Mouse (Mus musculus): ENCODE data around the gene Dcpp3. TPM values are rescaled to one million over a fixed set of nuclear protein-coding genes. Genes with fewer than 3 reads are reported as not detected.

Gene Dcpp3
- total RNA-seq, 2 experiments from 2014 or later, result not detected

GRCm38 (mm10) chr17:23968780-23969179 lies 51.5 kb downstream of the Dcpp3 start:
- no peak for ATAC-seq (replicated peaks; ENCODE audit: low FRiP score, poor library complexity, severe bottlenecking)

Other genes with a start within 250 kb of the Dcpp3 start
- gene Hcfc1r1, start 243.9 kb upstream of the Dcpp3 start, total RNA-seq (2015; ENCODE audit: low replicate concordance), result 6.3 and 15.9 TPM in 2 replicates
- gene Hcfc1r1, start 243.9 kb upstream of the Dcpp3 start, total RNA-seq (2017; ENCODE audit: low replicate concordance), result 8.6 and 11.0 TPM in 2 replicates
- 11.3 and 11.9 TPM in 2 replicates for gene Thoc6, start 243.6 kb upstream of the Dcpp3 start, total RNA-seq (2015; ENCODE audit: low replicate concordance)
- gene Thoc6, start 243.6 kb upstream of the Dcpp3 start, total RNA-seq (2017; ENCODE audit: low replicate concordance), result 3.5 and 4.0 TPM in 2 replicates
- 5.0 TPM in 1 of 2 replicates, not detected in the other for gene Tnfrsf12a, start 240.0 kb upstream of the Dcpp3 start, total RNA-seq (2015; ENCODE audit: low replicate concordance)
- 6.1 TPM in 1 of 2 replicates, not detected in the other for gene Tnfrsf12a, start 240.0 kb upstream of the Dcpp3 start, total RNA-seq (2017; ENCODE audit: low replicate concordance)
- not detected in 2 replicates for gene Cldn6, start 238.2 kb upstream of the Dcpp3 start, total RNA-seq (2015; ENCODE audit: low replicate concordance)
- not detected in 2 replicates for gene Cldn6, start 238.2 kb upstream of the Dcpp3 start, total RNA-seq (2017; ENCODE audit: low replicate concordance)
- gene Cldn9, start 233.4 kb upstream of the Dcpp3 start, total RNA-seq (2015; ENCODE audit: low replicate concordance), result not detected in 2 replicates
- gene Cldn9, start 233.4 kb upstream of the Dcpp3 start, total RNA-seq (2017; ENCODE audit: low replicate concordance), result not detected in 2 replicates
- gene 1520401A03Rik, start 194.7 kb upstream of the Dcpp3 start, total RNA-seq (2015; ENCODE audit: low replicate concordance), result not detected in 2 replicates
- gene 1520401A03Rik, start 194.7 kb upstream of the Dcpp3 start, total RNA-seq (2017; ENCODE audit: low replicate concordance), result not detected in 2 replicates
- 50.3 and 81.4 TPM in 2 replicates for gene Pkmyt1, start 191.1 kb upstream of the Dcpp3 start, total RNA-seq (2015; ENCODE audit: low replicate concordance)
- 30.7 and 39.9 TPM in 2 replicates for gene Pkmyt1, start 191.1 kb upstream of the Dcpp3 start, total RNA-seq (2017; ENCODE audit: low replicate concordance)
- 1.4 and 10.1 TPM in 2 replicates for gene Paqr4, start 176.6 kb upstream of the Dcpp3 start, total RNA-seq (2015; ENCODE audit: low replicate concordance)
- gene Paqr4, start 176.6 kb upstream of the Dcpp3 start, total RNA-seq (2017; ENCODE audit: low replicate concordance), result 7.5 and 11.2 TPM in 2 replicates
- not detected in 2 replicates for gene Kremen2, start 171.6 kb upstream of the Dcpp3 start, total RNA-seq (2015; ENCODE audit: low replicate concordance)
- gene Kremen2, start 171.6 kb upstream of the Dcpp3 start, total RNA-seq (2017; ENCODE audit: low replicate concordance), result not detected in 2 replicates
- 2.1 and 2.9 TPM in 2 replicates for gene Flywch1, start 145.9 kb upstream of the Dcpp3 start, total RNA-seq (2015; ENCODE audit: low replicate concordance)
- gene Flywch1, start 145.9 kb upstream of the Dcpp3 start, total RNA-seq (2017; ENCODE audit: low replicate concordance), result 3.4 and 14.2 TPM in 2 replicates
- gene Flywch2, start 131.4 kb upstream of the Dcpp3 start, total RNA-seq (2015; ENCODE audit: low replicate concordance), result not detected in 2 replicates
- gene Flywch2, start 131.4 kb upstream of the Dcpp3 start, total RNA-seq (2017; ENCODE audit: low replicate concordance), result not detected in 2 replicates
- gene Srrm2, start 126.9 kb upstream of the Dcpp3 start, total RNA-seq (2015; ENCODE audit: low replicate concordance), result 468 and 572 TPM in 2 replicates
- 294 and 325 TPM in 2 replicates for gene Srrm2, start 126.9 kb upstream of the Dcpp3 start, total RNA-seq (2017; ENCODE audit: low replicate concordance)
- gene Elob, start 88.3 kb upstream of the Dcpp3 start, total RNA-seq (2015; ENCODE audit: low replicate concordance), result 137 and 167 TPM in 2 replicates
- gene Elob, start 88.3 kb upstream of the Dcpp3 start, total RNA-seq (2017; ENCODE audit: low replicate concordance), result 51.7 and 117 TPM in 2 replicates
- gene Prss33, start 81.4 kb upstream of the Dcpp3 start, total RNA-seq (2015; ENCODE audit: low replicate concordance), result not detected in 2 replicates
- not detected in 2 replicates for gene Prss33, start 81.4 kb upstream of the Dcpp3 start, total RNA-seq (2017; ENCODE audit: low replicate concordance)
- not detected in 2 replicates for gene Prss32, start 73.6 kb upstream of the Dcpp3 start, total RNA-seq (2015; ENCODE audit: low replicate concordance)
- not detected in 2 replicates for gene Prss32, start 73.6 kb upstream of the Dcpp3 start, total RNA-seq (2017; ENCODE audit: low replicate concordance)
- gene Prss41, start 73.3 kb upstream of the Dcpp3 start, total RNA-seq (2015; ENCODE audit: low replicate concordance), result not detected in 2 replicates
- gene Prss41, start 73.3 kb upstream of the Dcpp3 start, total RNA-seq (2017; ENCODE audit: low replicate concordance), result not detected in 2 replicates
- gene Prss21, start 49.4 kb upstream of the Dcpp3 start, total RNA-seq (2015; ENCODE audit: low replicate concordance), result not detected in 2 replicates
- gene Prss21, start 49.4 kb upstream of the Dcpp3 start, total RNA-seq (2017; ENCODE audit: low replicate concordance), result not detected in 2 replicates
- gene Dcpp1, start 36.6 kb upstream of the Dcpp3 start, total RNA-seq (2015; ENCODE audit: low replicate concordance), result not detected in 2 replicates
- not detected in 2 replicates for gene Dcpp1, start 36.6 kb upstream of the Dcpp3 start, total RNA-seq (2017; ENCODE audit: low replicate concordance)
- gene Dcpp2, start 36.6 kb upstream of the Dcpp3 start, total RNA-seq (2015; ENCODE audit: low replicate concordance), result not detected in 2 replicates
- gene Dcpp2, start 36.6 kb upstream of the Dcpp3 start, total RNA-seq (2017; ENCODE audit: low replicate concordance), result not detected in 2 replicates
- not detected in 2 replicates for gene Sbp, start 24.2 kb downstream of the Dcpp3 start, total RNA-seq (2015; ENCODE audit: low replicate concordance)
- not detected in 2 replicates for gene Sbp, start 24.2 kb downstream of the Dcpp3 start, total RNA-seq (2017; ENCODE audit: low replicate concordance)
- gene Sbpl, start 37.8 kb downstream of the Dcpp3 start, total RNA-seq (2015; ENCODE audit: low replicate concordance), result not detected in 2 replicates
- not detected in 2 replicates for gene Sbpl, start 37.8 kb downstream of the Dcpp3 start, total RNA-seq (2017; ENCODE audit: low replicate concordance)
- 0.84 TPM in 1 of 2 replicates, not detected in the other for gene Prss30, start 63.1 kb downstream of the Dcpp3 start, total RNA-seq (2015; ENCODE audit: low replicate concordance)
- gene Prss30, start 63.1 kb downstream of the Dcpp3 start, total RNA-seq (2017; ENCODE audit: low replicate concordance), result not detected in 2 replicates
- gene Prss22, start 80.6 kb downstream of the Dcpp3 start, total RNA-seq (2015; ENCODE audit: low replicate concordance), result not detected in 2 replicates
- gene Prss22, start 80.6 kb downstream of the Dcpp3 start, total RNA-seq (2017; ENCODE audit: low replicate concordance), result not detected in 2 replicates
- not detected in 2 replicates for gene Prss27, start 120.7 kb downstream of the Dcpp3 start, total RNA-seq (2015; ENCODE audit: low replicate concordance)
- gene Prss27, start 120.7 kb downstream of the Dcpp3 start, total RNA-seq (2017; ENCODE audit: low replicate concordance), result not detected in 2 replicates
- 4.3 and 5.0 TPM in 2 replicates for gene Kctd5, start 156.0 kb downstream of the Dcpp3 start, total RNA-seq (2015; ENCODE audit: low replicate concordance)
- gene Kctd5, start 156.0 kb downstream of the Dcpp3 start, total RNA-seq (2017; ENCODE audit: low replicate concordance), result 8.0 and 10.7 TPM in 2 replicates
- gene Pdpk1, start 233.5 kb downstream of the Dcpp3 start, total RNA-seq (2015; ENCODE audit: low replicate concordance), result 83.6 and 88.0 TPM in 2 replicates
- 74.5 and 76.8 TPM in 2 replicates for gene Pdpk1, start 233.5 kb downstream of the Dcpp3 start, total RNA-seq (2017; ENCODE audit: low replicate concordance)
- 10.5 and 20.5 TPM in 2 replicates for gene Amdhd2, start 246.3 kb downstream of the Dcpp3 start, total RNA-seq (2015; ENCODE audit: low replicate concordance)
- 9.8 and 10.7 TPM in 2 replicates for gene Amdhd2, start 246.3 kb downstream of the Dcpp3 start, total RNA-seq (2017; ENCODE audit: low replicate concordance)

Data from erythroid progenitor cell, adult 5-6 weeks (primary cell).